Mouse (Mus musculus): ENCODE measurements around the gene Dock10.

Gene Dock10

DNA sequence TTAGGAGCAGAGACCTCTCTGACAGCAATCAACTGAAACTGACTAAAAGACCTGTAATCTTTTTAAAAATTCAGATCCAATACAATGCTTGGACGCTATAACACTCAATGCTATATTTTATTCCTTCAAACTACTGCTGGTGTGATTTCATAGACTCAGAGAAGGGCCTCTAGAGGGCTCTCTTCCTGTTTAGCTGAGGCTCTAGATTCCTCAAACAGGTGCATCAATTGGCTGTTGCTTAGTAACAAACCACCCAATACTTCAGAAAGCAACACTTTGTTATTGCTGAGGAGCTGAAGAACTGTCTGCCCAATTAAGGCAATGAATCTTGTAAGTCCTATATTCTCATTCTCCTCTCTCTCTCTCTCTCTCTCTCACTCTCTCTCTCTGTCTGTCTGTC is 30.1 kb downstream of the Dock10 start:
- in situ Hi-C loops (cut with MboI, MseI), result loop anchor here (10.0 kb wide), 2 partner anchors 63 to 113 kb away; no protein-coding TSS in a partner anchor

DNA sequence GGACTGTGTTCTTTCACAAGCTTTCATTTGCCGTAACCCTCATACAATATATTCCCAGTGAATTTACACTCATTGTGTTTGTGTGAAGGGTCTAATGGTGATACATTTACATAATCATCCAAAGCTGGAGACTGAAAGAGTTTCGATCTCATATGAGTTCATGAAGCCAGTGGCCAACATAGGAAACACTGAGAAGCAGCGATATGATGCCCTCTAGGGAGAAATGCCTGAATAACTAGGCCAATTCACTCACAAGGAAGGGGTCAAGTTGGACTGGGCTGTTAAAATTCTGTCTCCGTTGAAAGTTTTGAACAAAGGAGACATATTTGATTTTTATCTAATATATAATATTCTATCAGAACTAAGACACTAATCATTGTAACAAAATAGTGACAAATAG is 30.9 kb downstream of the Dock10 start:
- in situ Hi-C loops (cut with MboI, MseI), result loop anchor here (10.0 kb wide), 2 partner anchors 63 to 113 kb away; no protein-coding TSS in a partner anchor

DNA sequence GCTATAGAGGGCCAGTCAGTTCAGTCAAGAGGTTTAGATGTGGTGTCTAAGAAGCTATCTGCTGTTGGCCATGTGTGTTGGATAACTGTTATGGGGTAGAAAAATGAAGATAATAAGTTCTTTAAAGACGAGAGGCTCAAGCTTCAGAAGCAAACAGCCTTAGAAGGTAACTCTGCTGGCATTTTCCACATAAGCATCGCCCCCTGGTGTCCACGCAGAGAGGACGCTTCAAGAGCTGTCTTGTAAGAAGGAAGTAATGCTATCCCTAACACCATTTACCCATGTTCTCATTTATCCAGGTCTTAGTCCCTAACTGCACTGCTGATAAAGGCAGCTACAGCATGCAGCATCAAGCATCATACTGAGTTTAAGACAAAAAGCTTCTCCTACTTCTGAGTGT is 35.7 kb downstream of the Dock10 start:
- in situ Hi-C loops (cut with MboI, MseI), result loop anchor here (10.0 kb wide), 2 partner anchors 58 to 108 kb away; no protein-coding TSS in a partner anchor

DNA sequence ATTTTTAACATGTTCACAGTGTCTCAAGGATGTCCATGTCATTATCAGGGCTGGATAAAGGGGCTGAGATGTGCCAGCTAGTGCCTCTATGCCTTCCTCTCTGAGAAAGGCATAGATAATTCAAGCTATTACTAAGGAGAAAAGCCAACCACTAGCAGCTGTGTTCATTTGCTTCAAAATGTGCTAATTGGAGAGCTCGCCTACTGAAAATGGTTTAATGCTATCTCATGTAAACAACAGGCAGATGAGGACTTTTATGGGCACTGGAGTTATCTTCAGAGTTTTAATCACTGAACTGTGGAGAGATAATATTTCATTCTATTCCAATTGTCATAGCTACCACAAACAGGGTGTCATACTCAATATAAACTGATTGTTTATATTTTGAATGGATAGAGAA is 36.3 kb downstream of the Dock10 start:
- in situ Hi-C loops (cut with MboI, MseI), result loop anchor here (10.0 kb wide), 2 partner anchors 57 to 107 kb away; no protein-coding TSS in a partner anchor

DNA sequence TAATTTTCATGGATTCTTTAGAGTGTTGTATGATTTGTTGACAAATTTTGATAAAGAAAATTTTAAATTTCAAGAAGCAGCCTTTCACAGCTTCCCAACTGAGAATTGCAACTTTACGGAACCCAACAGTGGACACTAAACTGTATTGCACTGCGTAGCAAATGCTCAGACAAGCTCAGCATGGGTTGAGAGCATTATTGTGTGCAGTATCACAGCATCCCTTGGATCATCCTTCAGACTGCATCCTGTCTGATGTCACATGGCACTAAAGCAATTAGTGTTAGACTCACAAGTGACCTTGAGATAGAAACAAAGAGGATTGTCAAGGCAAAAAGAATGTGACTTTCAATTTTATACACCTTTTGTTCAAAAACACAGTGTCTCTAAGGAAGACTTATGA is 37.1 kb downstream of the Dock10 start:
- in situ Hi-C loops (cut with MboI, MseI), result loop anchor here (10.0 kb wide), 2 partner anchors 56 to 106 kb away; no protein-coding TSS in a partner anchor

DNA sequence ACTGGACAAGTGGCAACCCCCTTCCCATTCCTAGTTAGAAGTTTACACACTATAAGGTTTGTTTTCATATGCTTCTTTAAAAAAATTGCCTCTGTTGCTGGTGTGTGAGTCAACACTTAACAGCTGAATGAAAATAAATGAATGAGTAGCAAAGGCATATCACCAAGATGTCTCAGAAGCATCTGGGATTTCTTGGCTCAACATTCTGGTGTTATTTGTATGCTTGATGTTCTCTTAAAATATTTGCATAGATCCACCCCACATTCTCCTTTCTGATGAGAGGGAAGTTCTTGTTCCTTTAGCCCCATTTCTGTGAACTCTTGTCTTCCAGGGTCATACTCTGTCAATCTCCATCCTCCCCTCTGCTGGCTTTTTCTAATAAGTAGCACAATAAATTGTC is 38.2 kb downstream of the Dock10 start:
- in situ Hi-C loops (cut with MboI, MseI), result loop anchor here (10.0 kb wide), 2 partner anchors 55 to 105 kb away; no protein-coding TSS in a partner anchor

DNA sequence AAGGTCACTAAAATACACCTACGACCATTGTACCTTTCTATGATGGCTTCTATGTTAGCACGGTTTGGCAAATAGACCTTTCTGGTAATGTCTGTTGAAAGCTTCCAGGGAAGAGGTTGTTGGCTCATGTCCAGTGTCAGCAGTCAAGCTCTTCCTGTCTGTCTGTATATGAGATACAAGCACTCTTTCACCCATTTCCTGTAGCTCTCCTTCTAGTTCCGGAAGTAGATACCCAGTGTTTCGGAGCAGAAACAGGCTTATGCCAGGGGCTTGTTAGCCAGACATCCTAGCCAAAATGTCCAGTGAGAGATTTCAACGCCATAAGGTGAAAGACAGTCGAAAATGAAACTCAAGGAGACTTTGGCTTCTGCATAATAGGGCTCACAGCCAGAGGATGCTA is 38.9 kb downstream of the Dock10 start:
- in situ Hi-C loops (cut with MboI, MseI), result no loop called here

DNA sequence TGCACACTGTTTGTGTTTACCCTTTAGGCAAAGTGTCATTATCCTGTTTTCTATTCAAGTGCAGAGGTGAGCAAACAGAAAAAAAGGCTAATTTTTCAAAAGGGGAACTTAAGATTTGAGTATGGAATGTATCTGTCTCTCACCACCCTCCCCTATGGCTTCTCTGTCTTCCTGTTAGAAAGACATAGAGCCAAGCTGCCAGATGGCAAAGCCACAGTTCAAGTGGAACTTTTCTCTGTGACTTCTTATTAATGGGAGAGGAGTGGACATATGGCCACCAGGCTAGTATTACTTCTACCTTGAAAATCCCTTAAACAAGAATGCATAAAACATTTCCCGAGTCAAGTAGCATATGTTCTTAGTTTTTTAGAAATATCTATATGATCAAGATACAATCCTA is 39.7 kb downstream of the Dock10 start:
- in situ Hi-C loops (cut with MboI, MseI), result no loop called here

DNA sequence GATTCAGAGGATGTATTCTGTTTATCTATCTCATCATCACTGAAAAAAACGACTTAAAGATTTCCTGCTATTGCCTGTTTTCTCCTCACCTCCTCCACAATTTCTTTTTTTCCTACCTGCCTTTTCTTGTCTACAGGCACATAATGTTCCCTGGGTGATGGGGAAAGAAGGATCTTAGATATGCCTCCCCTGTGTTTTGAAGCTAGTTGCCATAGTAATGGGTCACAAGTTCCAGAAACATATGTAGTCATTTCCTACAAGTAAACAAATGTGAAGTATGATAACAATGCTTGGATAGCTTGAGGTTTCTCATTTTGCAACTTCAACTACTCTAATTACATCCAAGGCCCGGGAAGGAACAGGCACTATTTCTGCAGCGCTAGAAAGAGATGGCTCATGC is 42.4 kb downstream of the Dock10 start:
- in situ Hi-C loops (cut with MboI, MseI), result no loop called here

DNA sequence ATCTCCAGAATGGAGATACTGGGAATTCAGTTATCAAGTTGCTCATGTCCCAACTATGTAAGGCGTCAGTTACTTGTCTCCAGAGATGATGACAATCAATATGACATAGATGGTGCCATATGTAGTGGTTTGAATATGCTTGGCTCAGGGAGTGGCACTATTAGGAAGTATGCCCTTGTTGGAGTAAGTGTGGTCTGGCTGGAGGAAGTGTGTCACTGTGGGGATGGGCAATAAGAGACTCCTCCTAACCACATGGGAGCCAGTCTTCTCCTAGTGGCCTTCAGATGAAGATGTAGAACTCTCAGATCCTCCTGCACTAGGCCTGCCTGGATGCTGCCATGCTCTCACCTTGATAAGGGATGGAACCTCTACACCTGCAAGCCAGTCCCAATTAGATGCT is 44.4 kb downstream of the Dock10 start:
- in situ Hi-C loops (cut with MboI, MseI), result no loop called here

DNA sequence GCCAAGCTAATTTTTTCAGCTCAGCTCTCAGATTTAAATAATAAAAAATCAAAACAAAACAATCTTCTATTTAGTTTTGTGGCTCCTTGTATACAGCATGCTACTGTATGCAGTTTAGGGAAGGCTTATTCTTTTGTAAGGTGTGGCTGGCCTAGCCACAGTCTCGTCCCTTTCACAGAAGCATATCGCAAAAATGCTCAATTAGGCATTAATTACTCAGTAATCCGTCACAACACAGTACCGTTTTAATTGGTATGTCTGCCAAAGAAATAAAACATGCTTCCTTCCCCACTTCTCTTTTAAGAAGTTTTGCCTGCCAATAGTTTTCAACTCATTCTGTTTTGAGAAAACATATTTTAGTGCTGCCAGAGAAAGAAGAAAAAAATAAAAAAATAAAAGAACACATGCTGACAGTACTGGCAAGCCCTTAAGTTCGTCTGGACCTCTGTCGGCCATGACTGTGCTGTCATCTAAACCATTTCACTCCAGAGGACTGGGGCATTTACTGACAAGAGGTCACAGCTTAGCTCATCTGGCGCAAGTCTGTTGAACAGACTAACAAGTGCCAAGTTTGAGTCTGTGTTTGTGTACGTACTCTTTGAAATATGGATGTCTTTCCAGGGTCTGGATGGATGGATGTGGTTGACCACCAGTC is 47.6 kb downstream of the Dock10 start:
- in situ Hi-C loops (cut with MboI, MseI), result no loop called here

DNA sequence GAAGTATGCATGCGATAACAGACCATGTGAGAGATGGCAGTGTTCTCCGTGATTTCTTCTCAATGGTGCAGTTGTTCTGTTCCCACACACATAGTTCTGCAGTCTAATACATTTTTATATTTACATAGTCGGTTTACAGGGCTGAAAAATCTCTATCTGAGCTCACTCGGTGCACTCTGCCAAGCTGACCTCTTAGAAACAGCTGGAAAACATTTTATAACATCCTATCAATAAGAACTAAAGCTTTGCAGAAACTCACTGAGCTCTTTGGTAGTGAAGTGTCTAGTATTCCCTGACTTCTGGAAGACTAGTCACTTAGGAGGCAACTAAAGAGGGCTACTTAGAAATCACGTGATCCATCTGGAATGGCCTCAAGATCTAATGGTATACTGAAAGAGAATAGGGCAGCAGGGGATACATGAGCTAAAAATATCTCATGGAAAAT is 48.2 kb downstream of the Dock10 start:
- in situ Hi-C loops (cut with MboI, MseI), result no loop called here

DNA sequence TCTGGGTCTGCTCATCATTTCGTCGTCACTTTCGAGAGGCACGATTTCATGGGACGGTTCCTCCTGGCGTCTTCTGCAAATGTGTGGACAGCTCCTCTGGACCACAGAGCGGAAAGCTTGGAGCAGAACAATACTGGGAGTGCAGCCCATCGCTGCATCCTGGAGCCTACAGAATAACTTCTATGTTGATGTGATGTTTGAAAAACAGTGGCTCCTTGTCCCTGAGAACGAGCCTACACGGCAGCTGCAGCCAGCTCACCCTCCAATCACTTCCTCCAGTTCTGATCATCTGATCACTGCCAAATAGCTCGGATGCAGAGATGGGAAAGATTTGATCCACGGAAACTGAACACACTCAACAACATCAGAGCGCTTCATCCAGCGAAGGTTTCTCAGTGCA is 49.0 kb downstream of the Dock10 start:
- in situ Hi-C loops (cut with MboI, MseI), result no loop called here

DNA sequence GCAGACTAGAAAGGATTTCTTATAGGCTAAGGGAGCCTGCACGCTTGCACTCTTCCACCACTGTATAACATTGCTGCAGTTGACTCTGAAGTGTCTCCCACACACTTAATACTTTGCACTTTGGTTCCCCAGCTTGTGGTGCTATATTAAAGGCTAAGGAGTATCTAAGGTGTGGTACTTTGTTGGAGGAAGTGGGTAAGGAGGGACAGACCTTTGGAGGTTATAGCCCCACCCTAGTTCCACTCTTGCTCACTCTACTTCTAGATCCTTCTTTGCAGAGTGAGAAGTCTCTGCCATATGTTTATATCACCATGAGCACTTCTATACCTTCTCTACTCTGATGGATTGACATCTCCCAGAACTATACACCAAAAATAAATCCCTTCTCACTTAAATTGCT is 55.0 kb downstream of the Dock10 start:
- in situ Hi-C loops (cut with MboI, MseI), result no loop called here

DNA sequence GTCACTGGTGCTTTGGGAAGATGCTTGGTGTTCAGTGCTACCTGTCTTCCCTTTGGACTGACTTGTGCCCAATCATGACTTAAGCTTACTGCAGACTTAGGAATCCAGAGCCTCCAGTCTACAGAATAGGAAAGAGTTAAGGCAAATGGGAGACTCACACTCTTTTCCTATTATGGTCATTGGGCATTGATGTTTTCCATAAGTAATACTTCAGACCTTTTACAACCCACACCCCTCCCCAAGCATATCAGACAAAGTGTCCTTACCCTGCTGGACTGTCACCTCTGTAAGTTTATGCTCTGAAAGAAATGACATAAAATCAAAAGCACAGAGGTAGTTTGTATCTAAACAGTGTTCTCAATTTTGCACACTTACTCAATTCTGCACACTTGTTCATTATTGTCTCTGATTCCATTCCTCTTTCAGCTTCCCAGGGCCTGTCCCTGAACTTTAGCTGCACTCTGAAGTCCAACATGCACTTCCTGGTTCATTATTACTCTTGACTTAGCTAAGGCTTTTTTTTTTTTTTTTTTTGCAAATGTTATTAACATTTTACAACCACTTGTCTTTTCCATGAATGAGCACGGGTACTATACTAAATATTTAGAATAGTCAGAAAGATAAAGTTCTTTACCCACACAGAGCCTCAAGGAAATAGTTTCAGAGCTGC is 82.2 kb downstream of the Dock10 start:
- in situ Hi-C loops (cut with MboI, MseI), result no loop called here

DNA sequence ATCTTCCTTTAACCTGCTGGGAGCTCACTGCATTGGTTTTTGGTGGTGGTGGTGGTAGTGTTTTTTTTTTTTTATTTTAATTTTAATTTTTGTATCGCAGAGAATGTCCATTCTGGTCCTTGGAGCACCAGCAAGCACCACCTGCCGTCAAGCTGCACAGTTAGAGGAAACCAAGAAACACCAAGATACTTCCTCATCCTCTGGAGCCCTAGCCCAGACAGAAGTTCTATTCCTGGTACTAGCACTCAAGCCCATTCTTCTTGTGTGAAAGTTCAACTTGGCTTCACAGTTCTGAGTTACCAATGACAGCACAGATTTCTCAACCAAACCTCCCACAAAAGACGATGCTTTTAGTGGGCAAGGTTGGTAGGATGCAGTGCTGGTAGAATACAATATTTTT is 86.6 kb downstream of the Dock10 start:
- in situ Hi-C loops (cut with MboI, MseI), result no loop called here

DNA sequence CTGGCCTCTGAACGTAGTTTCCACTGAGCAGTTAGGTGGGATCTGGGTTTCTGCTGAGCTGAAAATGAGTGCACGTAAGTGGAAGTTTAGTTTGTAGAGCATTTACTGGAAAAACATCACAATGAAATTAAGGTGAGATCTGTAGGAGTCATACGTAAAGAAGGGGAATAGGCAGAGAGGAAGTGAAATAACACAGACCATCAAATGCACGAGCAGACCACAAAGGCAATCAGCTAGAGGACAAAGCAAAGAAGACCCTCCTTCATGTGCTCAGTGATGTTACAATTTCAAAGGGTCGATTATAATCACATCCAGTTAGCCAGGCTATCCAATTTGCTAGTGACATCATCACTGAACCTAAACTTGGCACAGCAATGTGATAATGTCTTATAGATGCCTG is 87.3 kb downstream of the Dock10 start:
- in situ Hi-C loops (cut with MboI, MseI), result no loop called here

DNA sequence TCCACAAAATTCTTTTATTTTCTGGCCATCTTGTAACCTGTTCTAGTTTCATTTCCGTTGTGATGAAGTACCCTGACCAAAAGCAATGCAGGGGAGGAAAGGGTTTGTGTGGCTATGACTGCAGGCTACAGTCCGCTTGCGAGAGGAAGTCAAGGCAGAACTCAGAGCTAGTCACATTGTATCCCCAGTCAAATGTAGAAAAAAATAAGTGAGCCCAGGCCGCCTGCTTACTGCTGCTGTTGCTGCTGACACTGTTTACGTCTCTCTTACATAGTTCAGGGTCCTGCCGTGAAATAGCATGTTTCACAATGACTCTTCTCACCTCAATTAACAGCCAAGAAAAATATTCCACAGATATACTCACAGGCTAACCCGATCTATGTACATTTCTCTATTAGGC is 87.9 kb downstream of the Dock10 start:
- in situ Hi-C loops (cut with MboI, MseI), result no loop called here

DNA sequence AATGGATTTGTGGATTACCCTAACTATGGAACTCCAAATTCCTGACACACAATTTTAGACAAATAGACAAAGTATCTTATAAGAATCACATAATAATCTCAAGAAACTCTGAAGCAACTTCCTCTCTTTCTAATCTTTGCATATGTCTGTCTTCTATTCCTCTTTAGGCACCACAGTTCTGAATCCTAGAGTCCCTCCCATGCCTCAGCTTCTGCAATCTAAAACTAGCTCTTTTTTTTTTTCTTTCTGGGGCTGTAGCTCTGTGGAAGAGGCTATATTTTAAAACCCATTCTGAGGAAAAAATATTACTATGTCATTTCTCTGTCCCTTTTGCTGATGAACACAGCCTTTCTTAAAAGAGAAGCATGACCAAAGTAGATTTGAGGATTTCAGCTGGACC is 92.6 kb downstream of the Dock10 start:
- in situ Hi-C loops (cut with MboI, MseI), result loop anchor here (10.0 kb wide), 1 partner anchor 59 kb away; no protein-coding TSS in a partner anchor

DNA sequence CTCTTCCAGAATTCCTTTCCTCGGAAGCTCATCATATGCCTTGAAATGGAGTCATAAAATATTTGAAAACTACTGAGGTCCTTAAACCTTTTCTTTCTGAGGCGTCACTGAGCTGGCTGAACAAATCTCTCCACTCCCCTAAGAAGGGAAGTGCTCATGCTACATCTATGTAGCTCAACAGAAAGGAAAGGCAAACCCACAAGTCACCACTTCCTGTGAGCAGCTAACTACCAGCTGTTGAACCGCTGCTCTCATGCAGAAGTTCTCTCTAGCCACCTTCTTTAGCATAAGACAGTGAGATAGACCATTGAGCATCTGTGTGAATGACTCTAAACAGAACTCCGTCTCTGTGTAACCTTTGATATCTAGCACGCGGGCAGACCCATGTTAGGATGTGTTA is 93.2 kb downstream of the Dock10 start:
- in situ Hi-C loops (cut with MboI, MseI), result loop anchor here (10.0 kb wide), 1 partner anchor 60 kb away; no protein-coding TSS in a partner anchor

DNA sequence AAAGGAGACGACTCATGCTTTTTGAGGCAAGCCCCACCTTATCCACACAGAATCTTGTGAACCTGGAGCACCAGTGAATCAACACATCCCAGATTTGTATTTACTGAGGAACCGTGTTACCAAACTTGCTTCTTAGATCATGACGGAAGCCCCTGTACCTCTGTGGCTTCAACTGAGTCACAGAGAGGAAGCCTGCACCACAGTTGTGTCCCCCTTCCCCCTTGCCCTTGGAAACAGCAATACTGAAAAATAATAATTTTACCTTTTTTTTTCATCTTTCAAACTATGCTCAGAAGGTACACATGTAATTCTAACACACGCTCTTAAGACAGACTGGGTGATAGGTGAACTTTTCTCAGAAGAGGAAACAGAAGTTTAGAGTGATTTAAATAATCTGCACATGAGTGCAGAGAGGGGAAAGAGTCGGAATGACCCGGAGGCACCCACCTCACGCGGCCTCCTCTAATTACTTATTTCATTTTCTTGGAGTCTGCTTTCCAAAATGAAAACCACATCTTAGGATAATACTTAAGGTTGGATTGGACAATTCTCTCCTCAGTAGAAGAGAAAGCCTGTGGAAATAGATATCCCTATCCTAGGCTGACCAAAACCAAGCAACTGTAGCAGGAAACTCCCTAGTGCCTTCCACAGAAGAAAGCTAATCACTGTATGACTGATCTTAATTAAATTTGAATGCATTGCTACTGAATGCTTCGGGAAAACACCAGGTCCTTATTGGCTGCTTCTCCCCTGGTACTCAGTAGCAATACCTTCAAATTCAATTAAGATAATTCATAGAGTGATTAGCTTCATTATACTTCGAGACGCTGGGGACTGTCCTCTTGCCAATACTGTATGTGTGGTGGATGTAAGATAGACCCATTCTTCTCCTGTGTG is 96.6 kb downstream of the Dock10 start:
- in situ Hi-C loops (cut with MboI, MseI), result loop anchor here (10.0 kb wide), 1 partner anchor 63 kb away; no protein-coding TSS in a partner anchor

Data from T-helper 2 cell (primary cell).